Mouse (Mus musculus): ENCODE measurements around the gene Ccdc127.

Gene Ccdc127

DNA sequence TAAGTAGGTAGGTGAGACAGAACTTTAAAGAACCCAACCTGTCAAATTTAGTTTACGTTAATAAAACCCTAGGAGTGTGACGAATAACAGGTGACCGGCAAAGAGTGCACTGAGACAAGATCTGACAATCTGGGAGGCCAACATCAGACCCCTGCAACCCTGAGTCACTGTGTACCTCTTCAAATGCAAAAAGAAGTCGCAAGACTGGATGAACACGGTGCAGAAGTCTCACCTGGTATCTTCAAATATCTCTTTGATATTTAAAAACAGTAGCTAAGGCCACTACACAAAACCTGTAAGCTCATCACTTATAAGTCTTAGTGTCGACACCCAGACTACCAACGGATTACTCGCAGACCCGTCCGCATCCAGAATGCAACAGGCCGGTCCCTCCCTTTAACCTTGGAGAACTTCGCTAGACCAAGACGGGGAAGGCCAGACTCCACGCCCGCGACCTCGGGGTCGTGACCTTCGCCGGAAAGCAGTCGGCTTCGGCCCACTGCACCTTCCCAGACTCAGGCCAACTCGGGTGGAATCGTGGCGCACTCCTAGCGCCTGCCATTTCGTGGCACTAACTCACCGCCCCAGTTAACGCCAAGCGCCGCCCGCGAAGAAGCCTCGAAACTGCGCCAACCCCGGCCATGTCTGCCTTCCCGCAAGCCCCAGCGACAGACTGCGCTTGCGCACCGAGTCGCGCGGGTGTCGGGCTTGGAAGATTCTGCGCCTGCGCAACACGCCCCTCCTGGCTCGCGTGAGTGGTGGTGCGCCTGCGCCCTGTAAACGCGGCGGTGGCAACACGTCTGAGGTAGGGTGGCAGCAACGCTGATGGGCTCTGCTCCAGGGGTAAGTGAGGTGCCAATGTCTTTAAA lies at the start of gene Ccdc127, which contains the start of gene Sdha:
TSS of gene Ccdc127 (plus strand) at position 744 of the 869 bp plus-strand sequence.
TSS of gene Sdha (minus strand) at position 715 of the 869 bp plus-strand sequence.
- peak; percentile 97 for DNase-seq (ENCODE audit: low read depth, low spot score)

DNA sequence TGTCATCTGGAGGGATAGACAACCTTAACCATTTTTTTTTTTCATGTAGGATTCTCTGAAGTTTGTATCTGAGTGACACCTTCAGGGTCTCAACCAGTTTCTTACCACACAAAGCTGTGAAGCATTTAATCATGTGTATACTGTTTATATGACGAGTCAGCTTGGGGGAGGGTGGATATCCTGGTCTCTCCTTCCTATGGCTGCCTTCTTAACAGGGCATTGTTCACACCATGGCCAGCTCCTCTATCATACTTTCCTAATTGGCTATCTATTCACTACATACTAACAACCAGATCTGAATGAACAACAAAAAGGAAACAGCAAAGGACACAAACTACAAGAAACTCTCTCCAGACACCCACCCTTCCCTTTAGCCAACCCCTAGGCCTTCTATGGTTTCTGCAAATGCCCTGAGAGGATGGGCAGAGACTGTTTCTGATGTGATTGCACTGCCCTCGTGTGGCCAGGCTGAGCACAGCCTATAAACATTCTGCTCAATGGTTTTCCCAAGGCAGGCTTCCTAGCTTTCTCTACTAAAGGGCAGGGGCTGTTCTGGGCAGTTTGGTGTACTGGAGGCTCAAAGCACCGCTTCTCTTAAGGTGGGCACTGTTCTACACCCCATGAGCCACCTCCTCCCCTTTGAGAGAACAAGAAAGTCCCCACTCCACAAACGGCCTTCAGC lies 49.0 kb upstream of the Ccdc127 start:
- peak; percentile 34 for DNase-seq (ENCODE audit: low read depth, low spot score)

DNA sequence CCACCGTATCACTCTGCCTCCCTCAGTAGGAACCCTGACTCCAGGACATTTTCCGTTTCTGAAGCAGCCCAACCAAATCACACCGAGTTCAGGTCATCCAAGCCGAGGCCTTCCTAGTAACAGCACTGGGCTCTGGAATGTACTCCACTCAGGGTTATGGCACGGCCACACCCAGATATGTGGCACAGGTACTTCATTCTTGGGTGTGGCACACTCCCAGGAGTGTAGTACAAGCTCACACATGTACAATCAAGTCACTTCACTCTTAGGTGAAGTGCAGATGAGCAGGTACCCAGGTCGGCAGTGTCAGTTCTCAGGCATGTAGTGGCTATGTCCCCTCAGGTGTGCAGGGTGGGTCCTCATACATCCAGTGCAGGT lies 48.5 kb upstream of the Ccdc127 start:
- no peak for DNase-seq (ENCODE audit: low read depth, low spot score)

DNA sequence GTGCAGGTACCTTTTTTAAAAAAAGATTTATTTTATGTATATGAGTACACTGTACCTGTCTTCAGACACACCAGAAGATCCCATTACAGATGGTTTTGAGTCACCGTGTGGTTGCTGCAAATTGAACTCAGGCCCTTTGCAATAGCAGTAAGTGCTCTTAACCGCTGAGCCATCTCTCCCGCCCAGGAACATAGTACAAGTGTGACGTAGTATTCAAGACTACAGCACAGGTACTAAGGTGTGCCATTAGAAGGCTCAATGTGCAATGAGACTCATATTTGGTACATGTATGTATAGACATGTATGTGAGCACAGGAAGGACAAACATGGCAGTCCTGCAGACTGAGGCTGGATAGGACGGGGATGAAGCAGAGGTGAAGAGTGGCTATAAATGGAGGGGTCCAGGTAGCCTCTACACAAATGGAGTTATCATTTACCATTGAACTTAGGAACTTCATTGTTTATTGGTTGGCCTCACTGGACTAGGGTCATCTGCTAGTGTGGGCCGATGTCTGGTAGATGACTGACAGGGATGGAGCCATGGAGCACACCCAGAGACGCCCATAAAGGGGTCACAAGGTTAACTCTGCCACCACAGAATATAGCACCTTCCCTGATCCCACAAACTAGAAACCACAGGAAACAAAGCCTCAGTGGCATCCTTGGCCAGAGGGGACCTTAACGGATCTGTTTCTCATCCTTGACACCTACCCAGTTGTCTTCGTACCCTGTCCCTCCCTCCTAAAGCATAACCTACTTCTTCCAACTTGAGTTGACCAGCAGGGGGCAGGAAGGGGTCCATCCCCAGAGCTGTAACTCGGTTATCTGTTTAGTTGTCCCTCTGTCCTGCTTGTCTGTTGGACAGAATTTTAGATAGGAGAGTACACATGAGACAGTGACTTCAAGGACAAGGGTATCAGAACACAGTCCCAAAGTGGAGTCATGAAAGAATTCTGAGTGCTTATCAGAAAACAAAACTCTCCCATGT lies 47.8 kb upstream of the Ccdc127 start:
- no peak for DNase-seq (ENCODE audit: low read depth, low spot score)

DNA sequence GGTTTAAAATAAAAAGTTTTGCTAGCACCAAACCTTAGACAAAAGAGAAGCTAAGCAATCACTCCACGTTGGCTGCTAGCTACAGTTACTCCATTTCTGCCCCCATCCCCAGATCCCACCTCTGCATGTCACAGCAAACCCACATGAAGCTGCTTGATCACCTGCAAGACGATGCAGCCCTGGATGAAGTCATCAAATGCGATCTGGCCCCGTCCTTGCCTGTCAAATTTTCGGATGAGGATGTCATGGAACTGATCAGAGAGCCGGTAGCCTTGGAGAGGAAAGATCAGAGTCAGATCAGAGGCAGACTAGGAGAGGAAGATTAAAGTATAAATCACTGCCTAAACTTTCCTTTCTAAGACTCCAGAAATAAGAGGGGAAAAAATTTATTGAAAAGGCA lies 44.7 kb upstream of the Ccdc127 start:
- DNase-seq (ENCODE audit: low read depth, low spot score), result no peak

DNA sequence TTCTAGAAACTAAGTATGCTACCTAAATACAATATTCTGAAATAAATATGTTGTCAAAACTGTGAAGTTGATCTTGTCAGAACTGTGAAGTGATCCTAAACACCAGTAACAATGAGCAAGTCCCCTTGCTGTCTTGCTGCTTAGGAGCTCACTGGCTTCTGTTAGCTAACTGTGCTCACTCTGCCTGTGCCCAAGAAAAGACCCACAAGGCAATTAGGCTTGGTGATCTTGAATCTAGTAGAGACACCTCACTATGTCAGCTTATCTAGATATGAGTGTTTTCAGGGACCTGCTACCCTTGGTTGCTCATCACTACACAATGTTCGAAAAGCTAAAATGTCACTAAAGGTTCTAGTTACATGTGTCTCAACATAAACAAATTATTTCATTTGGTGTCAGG lies 44.3 kb upstream of the Ccdc127 start:
- no peak for DNase-seq (ENCODE audit: low read depth, low spot score)

DNA sequence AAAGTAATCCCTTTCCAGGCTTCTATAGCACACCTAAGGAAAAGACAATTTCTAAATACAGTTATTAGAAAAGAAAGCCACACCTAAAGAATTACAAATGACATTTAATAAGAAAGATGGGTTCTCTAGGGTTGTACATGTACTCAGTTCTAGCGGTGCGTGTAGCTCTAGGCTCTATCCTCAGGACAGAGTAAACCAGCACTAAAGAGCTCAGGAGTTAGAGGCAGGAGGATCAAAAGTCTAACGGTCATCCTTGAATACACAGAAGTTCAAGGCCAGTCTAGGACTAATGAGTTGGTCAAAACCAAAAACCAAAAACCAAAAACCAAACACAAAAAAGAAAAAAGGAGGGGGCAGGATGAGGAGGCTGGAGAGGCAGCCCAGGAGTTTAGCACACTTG lies 35.5 kb upstream of the Ccdc127 start:
- no peak for DNase-seq (ENCODE audit: low read depth, low spot score)

DNA sequence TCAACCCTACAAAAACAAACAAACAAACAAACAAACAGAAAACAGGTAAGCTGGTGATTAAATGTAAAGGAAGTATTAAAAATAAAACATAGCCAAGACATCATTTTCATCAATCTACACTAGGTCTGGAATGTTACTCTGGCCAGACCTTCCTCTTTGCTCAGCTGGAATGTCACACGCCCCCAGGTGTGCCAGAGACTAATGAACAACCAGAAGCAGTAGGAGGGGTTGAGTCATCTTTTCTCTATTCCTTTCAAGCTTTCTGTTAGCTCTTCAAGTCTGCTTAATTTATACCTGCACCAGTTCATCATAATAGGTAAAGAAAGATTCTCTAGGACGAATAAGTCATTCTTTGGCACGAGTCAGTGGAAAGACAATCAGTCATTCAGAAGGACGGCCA lies 33.7 kb upstream of the Ccdc127 start:
- DNase-seq (ENCODE audit: low read depth, low spot score), result no peak

DNA sequence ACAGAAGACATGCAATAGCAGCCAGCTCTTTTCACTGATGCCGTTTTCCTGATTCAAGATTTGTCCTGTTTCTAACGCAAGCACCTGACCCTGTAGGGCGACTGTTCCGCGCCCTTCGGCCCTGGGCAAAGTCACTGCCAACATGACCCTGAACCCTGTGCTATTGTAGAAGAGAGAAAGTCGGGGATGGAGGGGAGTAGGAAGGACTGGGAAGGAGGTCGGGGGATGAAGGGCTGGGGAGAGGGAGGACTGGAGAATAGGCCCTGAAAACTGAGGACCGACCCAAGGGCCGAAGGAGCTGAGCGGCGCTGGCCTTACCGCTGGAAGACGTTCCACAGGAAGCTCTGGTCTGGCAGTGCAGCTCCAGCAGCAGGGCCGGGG lies 33.3 kb upstream of the Ccdc127 start:
- DNase-seq (ENCODE audit: low read depth, low spot score), result no peak

DNA sequence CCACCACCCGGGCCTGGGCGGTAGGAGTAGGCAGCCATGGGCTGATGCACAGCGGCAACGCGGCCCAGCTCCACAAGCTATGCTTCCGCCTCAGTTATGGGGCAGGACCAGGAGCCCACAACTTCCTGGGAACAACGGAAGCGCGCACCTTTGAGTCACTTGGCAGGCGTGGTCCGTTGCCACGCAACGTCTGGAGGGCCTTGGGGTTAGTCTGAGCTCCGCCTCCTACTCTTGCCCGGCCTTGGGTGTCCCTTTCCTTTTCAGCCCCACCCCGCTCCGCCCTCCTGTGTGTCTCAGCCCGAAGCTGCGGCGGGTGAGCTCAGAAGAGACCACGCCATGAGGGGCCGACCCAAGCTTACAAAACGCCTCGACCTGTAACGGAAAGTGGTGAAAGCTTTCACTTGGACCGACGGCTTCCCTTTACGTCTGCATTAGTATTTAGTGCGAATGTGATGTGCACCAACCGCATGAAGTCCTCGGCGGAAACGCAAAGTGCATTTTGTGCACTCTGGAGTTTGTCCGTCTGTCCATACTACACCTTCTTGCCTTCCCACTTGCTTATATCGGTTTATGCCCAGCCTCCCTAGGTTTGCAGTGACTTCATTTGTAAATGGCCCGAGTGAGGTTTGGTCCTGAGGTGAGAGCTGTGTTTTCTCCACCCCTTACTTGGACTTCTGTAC lies 32.8 kb upstream of the Ccdc127 start, which contains the start of gene Pdcd6:
TSS of gene Pdcd6 (minus strand) at position 411 of the 680 bp plus-strand sequence.
- DNase-seq (ENCODE audit: low read depth, low spot score), result peak; percentile 95

DNA sequence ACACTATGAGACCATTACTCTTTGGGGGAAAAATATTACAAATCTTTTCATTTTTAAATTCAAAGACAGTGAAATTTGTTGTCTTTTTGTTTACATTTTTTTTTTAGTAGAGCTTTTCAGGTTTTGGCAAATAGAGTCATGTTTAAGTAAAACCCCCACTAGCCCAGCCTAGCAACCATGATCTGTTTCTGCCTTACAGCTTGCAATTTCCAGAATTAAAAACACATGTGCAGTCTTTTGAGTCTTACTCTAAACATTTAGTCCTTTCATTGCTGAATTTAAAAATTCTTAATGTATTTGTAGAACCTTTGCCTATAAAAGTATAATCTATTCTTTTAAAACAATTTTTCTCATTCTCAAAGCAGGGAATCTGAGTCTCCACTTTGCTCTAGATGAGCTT lies 20.8 kb upstream of the Ccdc127 start:
- no peak for DNase-seq (ENCODE audit: low read depth, low spot score)

DNA sequence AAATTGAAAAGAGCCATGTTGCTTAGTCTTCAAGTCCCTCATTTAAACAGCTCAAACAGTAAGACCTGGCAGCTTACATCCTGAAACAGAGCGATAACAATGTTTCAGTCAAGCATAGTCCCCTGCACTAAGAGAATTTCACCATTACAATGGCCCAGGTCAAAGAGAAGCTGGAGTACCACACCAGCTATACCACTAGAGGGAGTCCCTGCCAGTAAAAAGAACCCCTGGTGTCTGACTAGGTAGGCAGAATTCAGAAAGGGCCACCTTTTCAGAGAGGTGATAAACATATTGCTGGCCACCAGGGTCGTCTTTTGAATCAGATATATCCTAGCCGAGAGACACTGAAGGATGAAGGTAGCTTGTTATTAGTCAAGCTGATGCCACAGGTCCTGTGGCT lies 9.1 kb upstream of the Ccdc127 start:
- DNase-seq (ENCODE audit: low read depth, low spot score), result no peak

DNA sequence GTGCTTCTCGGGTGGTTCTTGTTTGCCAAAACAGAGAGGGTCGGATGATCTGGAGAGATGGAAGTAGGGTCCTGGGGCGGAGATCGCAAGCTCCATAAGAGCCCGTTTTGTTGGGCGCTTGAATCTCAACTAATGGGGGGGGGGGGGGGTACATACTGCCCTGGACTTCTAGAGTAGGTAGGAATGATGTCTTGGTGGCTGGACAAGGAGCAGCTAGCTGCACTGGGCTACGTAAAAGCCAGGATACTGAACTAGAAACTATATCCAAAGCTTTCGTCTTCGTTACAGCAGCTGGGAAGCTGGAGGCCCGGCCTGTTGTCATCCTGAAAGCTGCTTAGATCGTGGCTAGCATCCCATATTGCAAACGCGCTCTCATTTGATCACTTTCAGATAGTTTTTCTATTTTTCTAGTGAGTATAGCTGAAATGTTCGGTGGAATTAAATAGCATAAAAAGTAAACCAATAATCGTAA lies 362 bp downstream of the Ccdc127 start:
- no peak for DNase-seq (ENCODE audit: low read depth, low spot score)

DNA sequence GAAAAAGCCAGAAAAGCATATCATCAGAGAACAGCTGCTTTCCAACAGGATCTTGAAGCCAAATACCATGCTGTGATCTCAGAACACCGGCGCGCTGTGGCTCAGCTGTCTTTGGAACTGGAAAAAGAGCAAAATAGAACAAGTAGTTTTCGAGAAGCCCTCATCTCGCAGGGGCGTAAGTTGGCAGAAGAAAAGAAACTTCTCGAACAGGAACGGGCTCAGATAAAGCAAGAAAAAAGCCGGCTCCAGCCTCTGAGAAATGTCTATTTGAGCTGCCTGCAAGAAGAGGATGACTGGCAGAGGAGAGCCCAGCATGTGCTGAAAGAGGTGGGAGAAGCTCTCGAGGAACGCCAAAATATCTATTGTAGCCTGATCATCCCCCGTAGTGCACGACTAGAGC lies 6.4 kb downstream of the Ccdc127 start:
- DNase-seq (ENCODE audit: low read depth, low spot score), result no peak

DNA sequence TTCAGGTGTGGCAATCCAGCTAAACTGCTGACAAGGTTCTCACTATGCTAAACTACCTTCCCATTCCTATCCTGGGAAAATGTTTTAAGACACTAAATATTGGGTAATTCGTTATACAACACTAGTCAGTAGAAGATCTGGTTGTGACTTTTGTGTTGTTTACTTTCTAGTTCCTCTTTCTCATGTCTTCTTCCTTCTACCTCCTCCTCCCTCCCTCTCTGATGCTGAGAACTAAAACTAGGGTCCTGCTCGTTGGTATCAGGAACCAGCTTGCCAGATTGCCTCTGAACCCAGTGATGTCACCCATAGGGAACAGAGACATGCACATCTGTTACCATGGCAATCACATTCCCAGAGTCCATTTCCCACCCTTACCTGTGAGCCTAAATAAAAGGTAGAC lies 12.1 kb downstream of the Ccdc127 start:
- DNase-seq (ENCODE audit: low read depth, low spot score), result no peak

DNA sequence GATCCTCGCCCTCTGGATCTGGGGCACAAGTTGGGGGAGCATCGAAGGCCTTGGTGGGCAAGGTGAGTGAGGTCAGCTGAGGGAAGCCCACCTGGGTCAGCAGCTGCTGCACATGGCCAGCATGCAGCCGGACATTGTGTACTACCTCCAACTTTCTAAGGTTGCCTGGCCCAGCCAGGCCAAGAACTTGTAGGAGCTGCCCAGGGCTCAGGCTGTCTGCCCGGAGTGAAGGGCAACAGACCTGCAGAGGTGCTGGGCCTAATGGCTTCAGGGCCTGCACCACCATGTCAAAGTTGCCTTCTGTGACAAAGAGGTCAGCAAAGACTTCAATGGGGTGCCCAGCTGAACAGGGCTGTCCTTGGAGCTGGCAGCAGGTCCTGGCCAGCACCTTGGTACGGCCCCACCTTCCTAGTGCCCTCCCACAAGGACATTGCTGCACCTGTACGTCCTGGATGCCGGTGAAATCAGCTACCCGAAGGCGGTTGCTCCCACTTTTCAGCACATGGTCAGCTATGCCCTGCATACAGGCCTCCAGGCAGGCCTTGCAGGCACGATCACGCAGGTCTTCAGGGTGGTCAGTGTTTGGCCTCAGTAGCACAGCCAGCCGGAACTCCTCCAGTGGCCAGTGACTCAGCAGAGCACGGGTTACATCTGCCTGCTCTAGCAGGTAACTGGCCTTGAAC lies 13.2 kb downstream of the Ccdc127 start:
- DNase-seq (ENCODE audit: low read depth, low spot score), result peak; percentile 52

DNA sequence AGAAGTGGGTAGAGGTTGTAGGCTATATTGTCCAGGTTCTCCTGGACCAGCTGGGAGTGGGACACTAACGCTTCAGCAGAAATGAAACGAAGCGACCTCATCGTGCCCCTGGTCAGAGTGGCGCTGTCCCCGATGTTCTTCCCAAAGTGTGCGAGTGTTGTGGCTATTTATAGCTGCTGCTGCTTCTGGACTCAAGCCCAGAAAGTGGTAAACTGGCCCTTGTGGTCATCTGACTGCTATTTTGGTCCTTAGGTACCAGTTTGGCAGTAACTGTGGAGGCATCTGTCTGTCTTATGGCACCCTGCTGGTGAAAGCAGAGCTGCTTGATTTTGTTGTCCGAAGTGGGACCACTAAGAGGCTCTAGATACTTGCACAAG lies 13.7 kb downstream of the Ccdc127 start, which contains the start of gene Lrrc14b:
TSS of gene Lrrc14b (minus strand) at position 147 of the 377 bp plus-strand sequence.
- DNase-seq (ENCODE audit: low read depth, low spot score), result peak; percentile 95

DNA sequence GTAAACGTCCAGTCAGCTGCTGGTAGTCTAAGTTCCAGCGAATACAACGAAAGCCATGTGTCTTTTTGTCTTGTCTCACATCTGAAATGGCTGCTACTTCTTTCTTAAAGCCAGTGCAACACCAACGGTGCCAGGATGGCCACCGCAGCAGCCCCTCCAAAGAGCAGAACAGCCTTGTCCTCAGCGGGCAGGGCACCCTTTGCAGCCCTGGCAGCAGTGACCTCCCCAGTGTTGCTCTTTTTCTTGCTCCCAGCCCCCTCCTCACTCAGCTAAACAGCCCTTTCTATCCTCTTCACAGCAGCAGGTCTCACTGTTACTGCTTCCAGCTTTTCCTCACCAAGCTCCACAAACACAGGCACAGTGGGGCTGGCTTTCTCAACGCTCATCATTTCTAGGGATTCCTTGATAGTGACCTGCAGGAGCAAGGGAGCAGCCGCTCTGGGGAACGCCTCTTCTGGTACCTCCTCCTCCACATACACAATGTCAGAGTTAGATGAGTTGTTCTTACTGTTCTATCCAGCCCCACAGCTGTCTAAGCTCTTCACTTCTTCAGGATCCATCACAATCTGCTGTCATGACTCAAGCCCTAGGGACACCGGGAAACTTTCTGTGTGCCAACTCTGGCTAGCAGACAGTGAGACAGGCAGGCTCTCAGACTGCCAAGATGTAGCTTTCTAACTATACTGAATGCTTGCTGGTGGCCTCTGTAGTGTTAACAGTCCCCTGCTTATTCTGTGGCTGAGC lies 31.6 kb downstream of the Ccdc127 start:
- no peak for DNase-seq (ENCODE audit: low read depth, low spot score)

DNA sequence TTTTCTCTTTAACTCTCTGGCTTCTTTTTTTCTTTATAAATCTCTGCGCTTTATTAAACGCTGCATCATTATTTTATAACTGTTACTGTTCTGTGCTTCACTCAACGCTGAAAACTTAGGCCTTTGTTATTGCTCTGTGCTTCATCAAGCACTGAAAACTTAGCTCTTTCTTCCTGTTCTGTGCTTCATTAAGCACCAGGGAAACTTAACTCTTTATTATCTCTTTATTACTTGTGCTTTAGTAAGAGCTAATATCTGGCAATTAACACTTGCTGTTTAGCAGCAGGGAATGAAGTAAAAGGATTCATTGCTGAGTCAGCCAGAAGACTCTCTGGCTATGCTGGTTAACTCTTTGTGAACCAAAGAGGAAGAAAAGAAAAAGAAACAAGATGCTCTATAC lies 32.2 kb downstream of the Ccdc127 start:
- no peak for DNase-seq (ENCODE audit: low read depth, low spot score)

DNA sequence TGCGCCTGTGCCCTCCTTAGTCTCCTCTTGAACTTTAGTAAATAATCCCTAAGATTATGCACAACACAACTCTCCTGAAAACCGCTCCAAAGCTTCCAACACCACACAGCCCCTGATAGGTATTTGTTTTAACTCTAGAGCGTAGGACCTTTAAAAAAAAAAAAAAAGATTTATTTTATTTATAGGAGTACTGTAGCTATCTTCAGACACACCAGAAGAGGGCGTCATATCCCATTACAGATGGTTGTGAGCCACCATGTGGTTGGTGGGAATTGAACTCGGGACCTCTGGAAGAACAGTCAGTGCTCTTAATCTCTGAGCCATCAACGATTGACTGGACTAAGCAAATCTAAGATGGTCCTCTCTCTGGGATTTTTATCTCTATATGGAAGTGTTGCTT lies 39.6 kb downstream of the Ccdc127 start:
- no peak for DNase-seq (ENCODE audit: low read depth, low spot score)

All from skeletal muscle tissue, adult 2 months (tissue).